Mouse (Mus musculus) lung, adult 2 months (tissue): Measurements from ENCODE around the gene Tmem108.

Experiments
- CTCF ChIP-seq: fragments of 200-500 bp; IDR thresholded peaks from 2 replicates; pipeline ENCODE4 v1.5.1; 2011; ENCODE audit warnings: mild to moderate bottlenecking, low read length, control low read depth; ENCODE audit not compliant: insufficient read depth
- POLR2A ChIP-seq: fragments of 200-500 bp; IDR thresholded peaks from 2 replicates; pipeline ENCODE4 v1.6.1; 2011; ENCODE audit warnings: low read depth, mild to moderate bottlenecking, control low read depth, low read length, borderline replicate concordance; ENCODE audit errors: extremely low read depth

GRCm38 (mm10) chr9:103778185-103778584 is 16.5 kb upstream of the Tmem108 start:
- TF ChIP-seq POLR2A, result no peak
- no peak for TF ChIP-seq CTCF
